Comparison of ENCODE assay signal across 24 mouse cellular contexts in the genomic region with DNA sequence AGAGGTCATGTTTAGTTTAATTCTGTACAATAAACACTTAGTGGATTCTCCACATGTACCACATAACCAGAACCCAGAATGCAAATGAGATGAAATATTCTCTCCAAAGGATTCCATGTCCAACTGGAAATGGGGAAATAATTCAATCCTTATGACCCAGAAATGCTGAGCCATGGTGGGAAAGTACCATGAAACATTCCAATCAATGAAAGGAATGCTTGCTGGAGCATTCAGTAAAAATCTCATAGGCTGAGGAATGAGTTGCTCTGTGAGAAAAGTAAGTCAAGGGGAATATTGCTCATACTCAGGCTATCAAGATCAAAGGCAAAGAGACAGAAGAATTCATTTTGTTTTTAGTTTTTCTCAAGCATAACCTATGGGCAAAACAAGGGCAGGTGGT.
"Had no signal": no experiment of that assay in that cellular context is flagged by ENCODE, and none has a peak within 500 bp of the region (broad histone marks: within the 10 kb centered on the region; RNA-seq: fewer than 3 reads in every experiment).

No protein-coding gene starts in this region.

- H3K27ac ChIP-seq: kidney, postnatal 0 days; left cerebral cortex, adult 2 months; limb, embryonic 12.5 days; liver, embryonic 12.5 days; liver, embryonic 15.5 days; lung, embryonic 15.5 days; midbrain, embryonic 15.5 days; neural tube, embryonic 12.5 days; neural tube, embryonic 15.5 days; stomach, postnatal 0 days had no signal

- H3K4me3 ChIP-seq: left cerebral cortex, adult 2 months; limb, embryonic 12.5 days; liver, embryonic 12.5 days; liver, embryonic 15.5 days; lung, embryonic 15.5 days; megakaryocyte, embryonic 14.5 days; midbrain, embryonic 15.5 days; neural tube, embryonic 12.5 days; neural tube, embryonic 15.5 days had no signal

- H3K36me3 ChIP-seq: limb, embryonic 12.5 days; liver, embryonic 12.5 days; liver, embryonic 15.5 days; lung, embryonic 15.5 days; midbrain, embryonic 15.5 days; neural tube, embryonic 12.5 days; neural tube, embryonic 15.5 days had no signal

- ATAC-seq: liver, embryonic 12.5 days; midbrain, embryonic 15.5 days had no signal

- H3K9me3 ChIP-seq: limb, embryonic 12.5 days; liver, embryonic 12.5 days; liver, embryonic 15.5 days; lung, embryonic 15.5 days; midbrain, embryonic 15.5 days; neural tube, embryonic 12.5 days; neural tube, embryonic 15.5 days had no signal

- H3K4me2 ChIP-seq: limb, embryonic 12.5 days; liver, embryonic 12.5 days; liver, embryonic 15.5 days; lung, embryonic 15.5 days; midbrain, embryonic 11.5 days; midbrain, embryonic 15.5 days; neural tube, embryonic 12.5 days; neural tube, embryonic 15.5 days had no signal

- H3K9ac ChIP-seq: limb, embryonic 12.5 days; liver, embryonic 12.5 days; liver, embryonic 15.5 days; lung, embryonic 15.5 days; midbrain, embryonic 15.5 days; neural tube, embryonic 12.5 days; neural tube, embryonic 15.5 days had no signal

- DNase-seq: kidney, postnatal 25 days; layer of hippocampus, postnatal 36 days; liver; lung, adult 18-20 months; lung, postnatal 10 days; lung, postnatal 36 days; right cerebral cortex, adult 18-20 months; right cerebral cortex, postnatal 14 days; right cerebral cortex, postnatal 4 days; thymus, adult 2 months; thymus, postnatal 14 days; thymus, postnatal 4 days had no signal

- H3K27me3 ChIP-seq: limb, embryonic 12.5 days; liver, embryonic 12.5 days; liver, embryonic 15.5 days; lung, embryonic 15.5 days; megakaryocyte, embryonic 14.5 days; midbrain, embryonic 15.5 days; neural tube, embryonic 12.5 days; neural tube, embryonic 15.5 days had no signal

- H3K4me1 ChIP-seq: limb, embryonic 12.5 days; liver, embryonic 12.5 days; liver, embryonic 15.5 days; lung, embryonic 15.5 days; megakaryocyte, embryonic 14.5 days; midbrain, embryonic 15.5 days; neural tube, embryonic 12.5 days; neural tube, embryonic 15.5 days had no signal
